16 mouse cellular contexts compared by ENCODE assay signal in genomic region chr14:55111720-55112119, GRCm38 (mm10). TPM values are rescaled to one million over a fixed set of nuclear protein-coding genes. Genes with fewer than 3 reads are reported as not detected.
A peak's percentile ranks its signal among the peaks of the same experiment; 100 is the strongest.
DNase-seq lines count a peak whose midpoint lies in the region; ATAC-seq and TF ChIP-seq lines count a peak whose summit lies in the region.
"Had no signal": no experiment of that assay in that cellular context is flagged by ENCODE, and none has a peak within 500 bp of the region (broad histone marks: within the 10 kb centered on the region; RNA-seq: fewer than 3 reads in every experiment).

No protein-coding gene starts in this region.

- peaks cover 48% of the 10 kb centered on the region for H3K4me1 ChIP-seq in forebrain, postnatal 0 days (ENCODE audit: insufficient read depth)
- H3K4me1 ChIP-seq in forebrain, embryonic 11.5 days (replicated peaks; ENCODE audit: control insufficient read depth, insufficient read depth, low read length): peaks cover 22% of the 10 kb centered on the region
- H3K4me1 ChIP-seq in neural tube, embryonic 15.5 days: peaks cover 75% of the 10 kb centered on the region
- peaks cover 9% of the 10 kb centered on the region for H3K4me1 ChIP-seq in thymus, adult 2 months (replicated peaks; ENCODE audit: control insufficient read depth, insufficient read depth, low read length)

- no peak for TF ChIP-seq POLR2A in thymus, adult 2 months (IDR thresholded peaks at IDR 0.05; ENCODE audit: control insufficient read depth, extremely low read depth, insufficient read depth, low read length, poor library complexity)

- no peak overlapping the region for H3K9ac ChIP-seq in forebrain, postnatal 0 days
- no peak overlapping the region for H3K9ac ChIP-seq in forebrain, embryonic 11.5 days (ENCODE audit: low read length)
- peak overlapping the region; percentile 7; the same call in 1 of the 2 replicates for H3K9ac ChIP-seq in neural tube, embryonic 15.5 days (replicated peaks)
- H3K9ac ChIP-seq: embryonic facial prominence, embryonic 12.5 days; heart, embryonic 15.5 days; limb, embryonic 15.5 days; lung, embryonic 15.5 days had no signal

- TF ChIP-seq CTCF in forebrain, postnatal 0 days (IDR thresholded peaks at IDR 0.05; ENCODE audit: low read depth): no peak
- TF ChIP-seq CTCF in thymus, adult 2 months (IDR thresholded peaks at IDR 0.05; ENCODE audit: borderline replicate concordance, control insufficient read depth, extremely low read depth, insufficient read depth, low read length, poor library complexity): no peak

- no peaks in the 10 kb centered on the region for H3K9me3 ChIP-seq in forebrain, postnatal 0 days (ENCODE audit: low read length)
- H3K9me3 ChIP-seq in forebrain, embryonic 11.5 days (ENCODE audit: control insufficient read depth, low read length): no peaks in the 10 kb centered on the region
- no peaks in the 10 kb centered on the region for H3K9me3 ChIP-seq in neural tube, embryonic 15.5 days (replicated peaks)
- H3K9me3 ChIP-seq: embryonic facial prominence, embryonic 12.5 days; heart, embryonic 15.5 days; limb, embryonic 15.5 days; lung, embryonic 15.5 days had no signal

- H3K4me2 ChIP-seq in forebrain, postnatal 0 days (ENCODE audit: low read depth): peak overlapping the region; percentile 9
- no peak overlapping the region for H3K4me2 ChIP-seq in forebrain, embryonic 11.5 days (ENCODE audit: low read depth, low read length, severe bottlenecking)
- H3K4me2 ChIP-seq in neural tube, embryonic 15.5 days: no peak overlapping the region
- H3K4me2 ChIP-seq: embryonic facial prominence, embryonic 12.5 days; heart, embryonic 15.5 days; limb, embryonic 15.5 days; lung, embryonic 15.5 days had no signal

- H3K27ac ChIP-seq in forebrain, postnatal 0 days (ENCODE audit: low read depth, low read length): 0 out of 2 replicates have a peak overlapping the region, but pooled peaks have one; percentile 15
- H3K27ac ChIP-seq in forebrain, embryonic 11.5 days (ENCODE audit: low read depth, low read length): no peak overlapping the region
- no peak overlapping the region for H3K27ac ChIP-seq in neural tube, embryonic 15.5 days (replicated peaks)
- H3K27ac ChIP-seq in thymus, adult 2 months (ENCODE audit: control insufficient read depth, insufficient read depth, low read length): no peak overlapping the region
- H3K27ac ChIP-seq: embryonic facial prominence, embryonic 12.5 days; heart, embryonic 15.5 days; limb, embryonic 15.5 days; lung, embryonic 15.5 days had no signal

- DNase-seq in forebrain, postnatal 0 days: peak; percentile 76
- DNase-seq in forebrain, embryonic 11.5 days (ENCODE audit: low spot score): no peak
- no peak for DNase-seq in neural tube, embryonic 10.5 days (ENCODE audit: extremely low spot score, low spot score)
- DNase-seq in left cerebral cortex, postnatal 25 days (ENCODE audit: low spot score in 2 of 2): peak; percentile 65 to 78
- no peak for DNase-seq in thymus, adult 2 months
- no peak for DNase-seq in adrenal gland, postnatal 4 days (ENCODE audit: low spot score in 2 of 2)
- no peak for DNase-seq in kidney, postnatal 10 days
- DNase-seq: thymus, postnatal 14 days had no signal

- WGBS in forebrain, postnatal 0 days: 50% methylated on average over 2 of the region's 2 CpGs
- 70% methylated on average over 2 of the region's 2 CpGs for WGBS in forebrain, embryonic 11.5 days
- WGBS in neural tube, embryonic 15.5 days: 79% methylated on average over 2 of the region's 2 CpGs
- WGBS in thymus, adult 2 months: 80% methylated on average over 2 of the region's 2 CpGs

- H3K4me3 ChIP-seq in forebrain, postnatal 0 days (ENCODE audit: low read depth, low read length): no peak overlapping the region
- H3K4me3 ChIP-seq in forebrain, embryonic 11.5 days (ENCODE audit: low read depth, low read length): no peak overlapping the region
- no peak overlapping the region for H3K4me3 ChIP-seq in neural tube, embryonic 15.5 days (replicated peaks)
- no peak overlapping the region for H3K4me3 ChIP-seq in thymus, adult 2 months (ENCODE audit: control insufficient read depth, insufficient read depth, low read length)
- H3K4me3 ChIP-seq: embryonic facial prominence, embryonic 12.5 days; heart, embryonic 15.5 days; limb, embryonic 15.5 days; lung, embryonic 15.5 days; megakaryocyte, embryonic 14.5 days had no signal

- ATAC-seq in forebrain, postnatal 0 days: no peak
- ATAC-seq in forebrain, embryonic 11.5 days (replicated peaks; ENCODE audit: low FRiP score): no peak
- no peak for ATAC-seq in neural tube, embryonic 15.5 days (ENCODE audit: low FRiP score)
- ATAC-seq: activated CD4-positive, CD25-positive, alpha-beta regulatory T cell, adult 4 months had no signal

- H3K27me3 ChIP-seq in forebrain, postnatal 0 days (ENCODE audit: insufficient read depth, low read length): no peaks in the 10 kb centered on the region
- H3K27me3 ChIP-seq in forebrain, embryonic 11.5 days (ENCODE audit: control insufficient read depth, insufficient read depth, low read length): peaks cover 28% of the 10 kb centered on the region
- H3K27me3 ChIP-seq in neural tube, embryonic 15.5 days (replicated peaks): peaks cover 11% of the 10 kb centered on the region; the same call in 1 of the 2 replicates
- peaks cover 10% of the 10 kb centered on the region; the same call in 1 of the 2 replicates for H3K27me3 ChIP-seq in thymus, adult 2 months (ENCODE audit: control insufficient read depth, insufficient read depth, low read length)

- H3K36me3 ChIP-seq in forebrain, postnatal 0 days (ENCODE audit: insufficient read depth): peaks cover 7% of the 10 kb centered on the region
- no peaks in the 10 kb centered on the region for H3K36me3 ChIP-seq in forebrain, embryonic 11.5 days (ENCODE audit: control insufficient read depth, insufficient read depth, low read length)
- H3K36me3 ChIP-seq in neural tube, embryonic 15.5 days: peaks cover 7% of the 10 kb centered on the region
- no peaks in the 10 kb centered on the region for H3K36me3 ChIP-seq in thymus, adult 2 months (ENCODE audit: control insufficient read depth, insufficient read depth, low read length)
- H3K36me3 ChIP-seq: embryonic facial prominence, embryonic 12.5 days; heart, embryonic 15.5 days; limb, embryonic 15.5 days; lung, embryonic 15.5 days had no signal

- intact Hi-C loops in left cerebral cortex, postnatal 25 days (cut with DNase I): no loop called here

RNA-seq across cellular contexts. Expression of gene Jph4, which starts 5.0 kb away (rescaled TPM):
- 156 and 160 TPM in 2 replicates for total RNA-seq in forebrain, postnatal 0 days (2014; rRNA removed)
- polyA plus RNA-seq in forebrain, postnatal 0 days (2015; fragmentation: Nextera tagmentation; extraction: Ambion mirVana): 47.4 and 55.3 TPM in 2 replicates
- 2.9 and 3.7 TPM in 2 replicates for polyA plus RNA-seq in forebrain, embryonic 11.5 days (2014; fragmentation: Nextera tagmentation; extraction: Ambion mirVana)
- polyA plus RNA-seq in neural tube, embryonic 15.5 days (2015; fragmentation: Nextera tagmentation; extraction: Ambion mirVana): 30.6 and 37.0 TPM in 2 replicates
- 100 to 1,000 TPM; 317 to 338 TPM for total RNA-seq in left cerebral cortex, postnatal 25 days (2021)
- 0.37 and 0.51 TPM in 2 replicates for polyA plus RNA-seq in thymus, adult 2 months (2012; rRNA removed)
- total RNA-seq in adrenal gland, postnatal 4 days (2021): 10 to 100 TPM; 11.9 to 14.8 TPM
- total RNA-seq: granulocyte monocyte progenitor cell, adult 5-6 weeks had no signal
- polyA plus RNA-seq: activated CD4-positive, CD25-positive, alpha-beta regulatory T cell, adult 4 months had no signal

RNA-seq across cellular contexts. Expression of gene Ap1g2, which starts 5.3 kb away (rescaled TPM):
- total RNA-seq in forebrain, postnatal 0 days (2014; rRNA removed): 11.3 and 12.8 TPM in 2 replicates
- polyA plus RNA-seq in forebrain, postnatal 0 days (2015; fragmentation: Nextera tagmentation; extraction: Ambion mirVana): 4.2 and 5.5 TPM in 2 replicates
- 13.9 and 14.8 TPM in 2 replicates for polyA plus RNA-seq in forebrain, embryonic 11.5 days (2014; fragmentation: Nextera tagmentation; extraction: Ambion mirVana)
- polyA plus RNA-seq in neural tube, embryonic 15.5 days (2015; fragmentation: Nextera tagmentation; extraction: Ambion mirVana): 6.2 and 12.4 TPM in 2 replicates
- total RNA-seq in left cerebral cortex, postnatal 25 days (2021): 10 to 100 TPM; 10.3 to 11.3 TPM
- 91.5 and 94.5 TPM in 2 replicates for polyA plus RNA-seq in thymus, adult 2 months (2012; rRNA removed)
- 10 to 100 TPM; 30.3 to 34.0 TPM for total RNA-seq in adrenal gland, postnatal 4 days (2021)

RNA-seq across cellular contexts. Expression of gene Thtpa, which starts 17.1 kb away (rescaled TPM):
- 49.0 and 55.2 TPM in 2 replicates for total RNA-seq in forebrain, postnatal 0 days (2014; rRNA removed)
- polyA plus RNA-seq in forebrain, postnatal 0 days (2015; fragmentation: Nextera tagmentation; extraction: Ambion mirVana): 47.2 and 48.0 TPM in 2 replicates
- polyA plus RNA-seq in forebrain, embryonic 11.5 days (2014; fragmentation: Nextera tagmentation; extraction: Ambion mirVana): 28.6 and 31.1 TPM in 2 replicates
- 27.9 and 31.6 TPM in 2 replicates for polyA plus RNA-seq in neural tube, embryonic 15.5 days (2015; fragmentation: Nextera tagmentation; extraction: Ambion mirVana)
- total RNA-seq in left cerebral cortex, postnatal 25 days (2021): 10 to 100 TPM; 23.8 to 25.0 TPM
- 6.0 and 6.1 TPM in 2 replicates for polyA plus RNA-seq in thymus, adult 2 months (2012; rRNA removed)
- total RNA-seq in adrenal gland, postnatal 4 days (2021): 10 to 100 TPM; 21.0 to 21.3 TPM

RNA-seq across cellular contexts. Expression of gene Zfhx2, which starts 19.6 kb away (rescaled TPM):
- 8.9 and 11.1 TPM in 2 replicates for total RNA-seq in forebrain, postnatal 0 days (2014; rRNA removed)
- 2.7 and 7.5 TPM in 2 replicates for polyA plus RNA-seq in forebrain, postnatal 0 days (2015; fragmentation: Nextera tagmentation; extraction: Ambion mirVana)
- polyA plus RNA-seq in forebrain, embryonic 11.5 days (2014; fragmentation: Nextera tagmentation; extraction: Ambion mirVana): 15.9 TPM in 2 replicates
- 20.3 and 24.5 TPM in 2 replicates for polyA plus RNA-seq in neural tube, embryonic 15.5 days (2015; fragmentation: Nextera tagmentation; extraction: Ambion mirVana)
- total RNA-seq in left cerebral cortex, postnatal 25 days (2021): 10 to 100 TPM; 37.5 to 47.1 TPM
- 6.3 and 6.6 TPM in 2 replicates for polyA plus RNA-seq in thymus, adult 2 months (2012; rRNA removed)
- total RNA-seq in adrenal gland, postnatal 4 days (2021): 10 to 100 TPM; 11.9 to 13.5 TPM

Comparison
In these comparisons a context has a peak if more than half of its experiments do, and no peak if none do; other contexts are left out.
1. DNase-seq: peak in forebrain, postnatal 0 days (single experiment) and left cerebral cortex, postnatal 25 days (2 of 2); none in forebrain, embryonic 11.5 days (single experiment), neural tube, embryonic 10.5 days (single experiment), thymus, adult 2 months (single experiment), adrenal gland, postnatal 4 days (0 of 2) and kidney, postnatal 10 days (single experiment).